Mouse (Mus musculus): ENCODE results near the gene Olfr1116. TPM values are rescaled to one million over a fixed set of nuclear protein-coding genes. Genes with fewer than 3 reads are reported as not detected.

The Olfr1116 gene
- not detected in 2 replicates for polyA plus RNA-seq (2012; rRNA removed)

DNA sequence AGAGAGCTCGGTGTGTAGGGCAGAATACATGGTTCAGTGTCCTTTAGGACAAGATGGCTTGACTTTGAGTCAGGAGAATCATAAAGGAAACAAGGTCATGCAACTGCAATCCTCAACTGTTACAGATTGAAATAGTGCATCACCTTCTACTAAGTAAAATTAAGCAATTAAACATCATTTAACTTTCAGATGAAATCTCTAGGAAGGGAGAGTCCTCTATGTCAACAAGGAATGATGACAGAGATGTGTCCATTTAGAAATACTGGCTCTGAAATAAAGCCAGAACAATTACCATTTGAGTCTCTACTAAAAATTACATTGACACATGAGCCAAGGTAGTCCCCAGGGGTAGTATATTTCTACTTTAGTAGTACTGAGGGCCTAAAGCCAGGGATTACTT is at the start of gene Olfr1116:
Olfr1116 (plus strand) TSS at position 301 of the 400 bp plus-strand sequence.

DNA sequence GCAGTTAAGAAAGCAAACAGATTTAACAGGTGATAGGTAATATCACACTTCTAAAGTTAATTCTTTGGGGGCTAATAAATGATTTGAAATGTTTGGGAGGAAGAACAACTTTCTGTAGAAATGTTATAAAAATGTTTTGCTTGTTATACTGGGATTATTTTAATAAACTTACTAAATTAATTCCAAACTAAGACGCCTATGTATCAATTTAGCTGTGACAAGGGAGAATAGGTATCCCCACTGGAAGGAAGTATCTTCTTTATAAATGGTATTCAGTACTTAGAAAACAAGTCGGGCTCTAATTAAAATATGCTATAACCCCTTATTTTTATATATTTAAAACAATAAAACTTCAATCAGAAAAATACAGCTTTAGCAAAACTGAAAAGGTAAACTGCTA is 19.6 kb upstream of the Olfr1116 start, which contains the start of gene Olfr1115:
Olfr1115 (plus strand) TSS at position 301 of the 400 bp plus-strand sequence.

DNA sequence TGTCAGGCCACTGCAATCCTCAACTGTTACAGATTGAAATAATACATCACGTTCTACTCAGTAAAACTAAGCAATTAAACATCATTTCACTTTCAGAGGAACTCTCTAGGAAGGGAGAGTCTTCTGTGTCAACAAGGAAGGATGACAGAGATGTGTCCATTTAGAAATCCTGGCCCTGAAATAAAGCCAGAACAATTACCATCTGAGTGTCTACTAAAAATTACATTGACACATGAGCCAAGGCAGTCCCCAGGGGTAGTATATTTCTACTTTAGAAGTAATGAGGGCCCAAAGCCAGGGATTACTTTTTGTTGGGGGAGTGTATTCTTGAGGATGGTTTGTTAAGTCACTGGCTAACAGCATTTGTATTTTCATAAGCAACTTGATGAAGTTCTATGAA is 39.9 kb downstream of the Olfr1116 start, which contains the start of gene Olfr1118:
Olfr1118 (plus strand) TSS at position 301 of the 400 bp plus-strand sequence.

Other genes with a start within 250 kb of the Olfr1116 start
- gene Olfr1104, start 240.5 kb upstream of the Olfr1116 start, polyA plus RNA-seq (2012; rRNA removed): not detected in 2 replicates
- gene Olfr1105, start 231.0 kb upstream of the Olfr1116 start, polyA plus RNA-seq (2012; rRNA removed): not detected in 2 replicates
- not detected in 2 replicates for gene Olfr1106, start 215.3 kb upstream of the Olfr1116 start, polyA plus RNA-seq (2012; rRNA removed)
- gene Olfr1107, start 191.7 kb upstream of the Olfr1116 start, polyA plus RNA-seq (2012; rRNA removed): not detected in 2 replicates
- gene Olfr1109, start 171.5 kb upstream of the Olfr1116 start, polyA plus RNA-seq (2012; rRNA removed): not detected in 2 replicates
- not detected in 2 replicates for gene Olfr259, start 153.0 kb upstream of the Olfr1116 start, polyA plus RNA-seq (2012; rRNA removed)
- gene Olfr1110, start 127.2 kb upstream of the Olfr1116 start, polyA plus RNA-seq (2012; rRNA removed): not detected in 2 replicates
- gene Olfr1111, start 114.9 kb upstream of the Olfr1116 start, polyA plus RNA-seq (2012; rRNA removed): not detected in 2 replicates
- gene Olfr1112, start 79.7 kb upstream of the Olfr1116 start, polyA plus RNA-seq (2012; rRNA removed): not detected in 2 replicates
- not detected in 2 replicates for gene Olfr1113, start 58.6 kb upstream of the Olfr1116 start, polyA plus RNA-seq (2012; rRNA removed)
- not detected in 2 replicates for gene Olfr1115, start 19.5 kb upstream of the Olfr1116 start, polyA plus RNA-seq (2012; rRNA removed)
- gene Olfr1118, start 40.0 kb downstream of the Olfr1116 start, polyA plus RNA-seq (2012; rRNA removed): not detected in 2 replicates
- gene Olfr1120, start 87.3 kb downstream of the Olfr1116 start, polyA plus RNA-seq (2012; rRNA removed): not detected in 2 replicates
- gene Olfr1121, start 102.4 kb downstream of the Olfr1116 start, polyA plus RNA-seq (2012; rRNA removed): not detected in 2 replicates
- gene Olfr1122, start 118.3 kb downstream of the Olfr1116 start, polyA plus RNA-seq (2012; rRNA removed): not detected in 2 replicates
- gene Olfr1123, start 149.1 kb downstream of the Olfr1116 start, polyA plus RNA-seq (2012; rRNA removed): not detected in 2 replicates
- not detected in 2 replicates for gene Olfr1124, start 162.7 kb downstream of the Olfr1116 start, polyA plus RNA-seq (2012; rRNA removed)
- not detected in 2 replicates for gene Olfr1126, start 186.4 kb downstream of the Olfr1116 start, polyA plus RNA-seq (2012; rRNA removed)
- gene Pramel7, start 229.6 kb downstream of the Olfr1116 start, polyA plus RNA-seq (2012; rRNA removed): not detected in 2 replicates
- not detected in 2 replicates for gene Pramel6, start 239.0 kb downstream of the Olfr1116 start, polyA plus RNA-seq (2012; rRNA removed)